Mouse (Mus musculus) hindbrain, embryonic 14.5 days (tissue): ENCODE data around the gene Bcdin3d. TPM values are rescaled to one million over a fixed set of nuclear protein-coding genes. Genes with fewer than 3 reads are reported as not detected.

Experiments used
- ATAC-seq: fragments of 200-750 bp; cut with Nextera tagmentation; 2 replicates; pipeline ENCODE4 v1.8.0; 2017; ENCODE audit warnings: moderate number of reproducible peaks, mild to moderate bottlenecking, moderate TSS enrichment, moderate library complexity; ENCODE audit not compliant: low FRiP score
- DNase-seq: peaks from one replicate; pipeline ENCODE4 v3.0.0-alpha.2; 2015; ENCODE audit warnings: low spot score
- H3K27ac ChIP-seq: fragments of 300-500 bp; sonication (generic); 2 replicates; pipeline ENCODE4 v1.5.1; 2014; ENCODE audit warnings: mild to moderate bottlenecking, moderate library complexity
- H3K27me3 ChIP-seq: fragments of 300-500 bp; sonication (generic); 2 replicates; pipeline ENCODE4 v1.6.1; 2014; ENCODE audit warnings: mild to moderate bottlenecking, low read length, mixed read lengths; ENCODE audit not compliant: control insufficient read depth, insufficient read depth
- H3K36me3 ChIP-seq: fragments of 300-500 bp; sonication (generic); replicated peaks from 2 replicates; pipeline ENCODE4 v1.6.1; 2014; ENCODE audit not compliant: control insufficient read depth, insufficient read depth
- H3K4me1 ChIP-seq: fragments of 300-500 bp; sonication (generic); replicated peaks from 2 replicates; pipeline ENCODE4 v1.6.1; 2014; ENCODE audit warnings: antibody characterized with exemption, low read length, mixed read lengths; ENCODE audit not compliant: control insufficient read depth, insufficient read depth
- H3K4me2 ChIP-seq: fragments of 300-500 bp; sonication (generic); replicated peaks from 2 replicates; pipeline ENCODE4 v1.6.1; 2014; ENCODE audit warnings: mild to moderate bottlenecking, moderate library complexity
- H3K4me3 ChIP-seq: fragments of 300-500 bp; sonication (generic); replicated peaks from 2 replicates; pipeline ENCODE4 v1.5.1; 2014; ENCODE audit warnings: mild to moderate bottlenecking, low read length
- H3K9ac ChIP-seq: fragments of 300-500 bp; sonication (generic); 2 replicates; pipeline ENCODE4 v1.6.1; 2014
- H3K9me3 ChIP-seq: fragments of 300-500 bp; sonication (generic); 2 replicates; pipeline ENCODE4 v1.6.1; 2016; ENCODE audit warnings: low read length; ENCODE audit not compliant: control insufficient read depth
- WGBS: fragments of 180-500 bp; shearing (Covaris S2); extraction: QIAGEN DNeasy Blood & Tissue Kit; methylation state at CpG from one replicate; pipeline ENCODE4 v1.1.7; 2014; 5-methylcytosine and 5-hydroxymethylcytosine counted together
- polyA plus RNA-seq: library from polyadenylated mRNA; unstranded; fragments of >200 nt; fragmentation: Nextera tagmentation; extraction: Ambion mirVana; gene quantifications from 2 replicates; pipeline ENCODE4 v1.2.1, GENCODE M21; 2014

The Bcdin3d gene
- polyA plus RNA-seq, 1 experiment from 2014 or later: 19.6 TPM

GRCm38 (mm10) chr15:99421152-99421551 is 53.4 kb downstream of the Bcdin3d start:
- H3K4me3 ChIP-seq: no peak overlapping the region
- no peaks in the 10 kb centered on the region for H3K9me3 ChIP-seq
- peak overlapping the region; percentile 44 for H3K27ac ChIP-seq
- peaks cover 42% of the 10 kb centered on the region for H3K36me3 ChIP-seq
- H3K4me1 ChIP-seq: peaks cover 10% of the 10 kb centered on the region
- H3K27me3 ChIP-seq: no peaks in the 10 kb centered on the region
- WGBS: 81% methylated on average over 9 of the region's 9 CpGs
- 0 out of 2 replicates have a peak overlapping the region, but pooled peaks have one; percentile 40 for H3K4me2 ChIP-seq
- no peak for DNase-seq
- no peak overlapping the region for H3K9ac ChIP-seq
- ATAC-seq: no peak

DNA sequence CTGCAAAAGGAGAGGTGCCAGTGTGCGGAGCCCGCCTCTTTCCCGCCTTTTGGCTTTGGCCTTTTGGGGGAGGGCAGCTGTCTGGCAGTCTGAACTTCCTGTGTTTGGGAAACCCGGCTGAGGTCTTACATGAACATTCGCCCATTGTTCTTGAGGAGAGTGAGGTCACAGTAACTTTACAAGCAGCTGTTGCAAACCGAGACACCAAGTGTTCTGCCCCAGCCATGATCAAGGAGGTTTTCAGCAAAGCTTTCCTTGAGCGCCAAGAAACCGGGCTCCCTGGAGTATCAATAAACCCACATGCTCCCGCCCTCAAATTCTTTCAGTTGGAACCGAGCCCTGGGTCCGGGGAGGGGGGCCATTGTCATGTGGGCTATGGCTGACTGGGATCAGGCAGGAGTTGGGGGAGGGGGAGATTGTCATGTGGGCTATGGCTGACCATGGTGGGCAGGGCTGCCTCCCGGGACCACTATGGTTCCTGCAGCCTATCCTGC is 54.0 kb downstream of the Bcdin3d start:
- Histone ChIP-seq H3K27me3 (no peaks in the 10 kb centered on the region), H3K9ac (no peak overlapping the region), H3K27ac (peak overlapping the region; percentile 44), H3K4me2 (peak overlapping the region; percentile 40), H3K4me1 (peaks cover 10% of the 10 kb centered on the region), H3K36me3 (peaks cover 36% of the 10 kb centered on the region), H3K4me3 (no peak overlapping the region), H3K9me3 (no peaks in the 10 kb centered on the region)
- peak; percentile 52; the same call in 1 of the 2 replicates for ATAC-seq
- 3% methylated on average over 12 of the region's 12 CpGs for WGBS
- DNase-seq: peak; percentile 73

DNA sequence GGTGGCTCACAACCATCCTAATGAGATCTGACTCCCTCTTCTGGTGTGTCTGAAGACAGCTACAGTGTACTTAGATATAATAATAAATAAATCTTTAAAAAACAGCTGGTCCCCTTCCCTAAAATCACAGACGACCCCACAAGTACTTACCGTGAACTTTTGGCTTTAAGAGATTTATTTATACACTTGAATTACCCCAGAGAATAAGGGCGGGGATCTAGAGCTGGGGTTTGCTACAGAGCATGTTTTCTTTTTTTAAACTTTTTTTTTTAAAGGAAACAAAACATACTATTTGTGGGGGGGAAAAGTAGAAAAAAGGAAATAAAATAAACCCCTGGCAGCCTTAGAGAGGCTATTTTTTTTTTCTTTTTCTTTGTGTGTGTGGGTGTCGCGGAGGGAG is 54.4 kb downstream of the Bcdin3d start:
- DNase-seq (no peak), ATAC-seq (no peak)
- H3K9ac ChIP-seq: no peak overlapping the region
- no peak overlapping the region for H3K4me3 ChIP-seq
- H3K27me3 ChIP-seq: no peaks in the 10 kb centered on the region
- H3K4me1 ChIP-seq: peaks cover 10% of the 10 kb centered on the region
- peaks cover 32% of the 10 kb centered on the region for H3K36me3 ChIP-seq
- 22% methylated on average over 5 of the region's 5 CpGs for WGBS
- H3K27ac ChIP-seq: peak overlapping the region; percentile 44
- H3K4me2 ChIP-seq: peak overlapping the region; percentile 40
- H3K9me3 ChIP-seq: no peaks in the 10 kb centered on the region

Other genes starting within 250 kb of the Bcdin3d start
- 0.81 and 0.96 TPM in 2 replicates for gene Kcnh3, start 249.9 kb downstream of the Bcdin3d start, polyA plus RNA-seq
- 200 and 205 TPM in 2 replicates for gene Mcrs1, start 222.8 kb downstream of the Bcdin3d start, polyA plus RNA-seq
- gene Prpf40b, start 179.6 kb downstream of the Bcdin3d start, polyA plus RNA-seq: 84.7 and 89.6 TPM in 2 replicates
- 0.39 and 0.81 TPM in 2 replicates for gene Fam186b, start 178.8 kb downstream of the Bcdin3d start, polyA plus RNA-seq
- gene Fmnl3, start 104.2 kb downstream of the Bcdin3d start, polyA plus RNA-seq: 9.0 and 9.2 TPM in 2 replicates
- 262 and 272 TPM in 2 replicates for gene Tmbim6, start 81.8 kb downstream of the Bcdin3d start, polyA plus RNA-seq
- gene Nckap5l, start 17.0 kb downstream of the Bcdin3d start, polyA plus RNA-seq: 16.2 and 19.3 TPM in 2 replicates
- 32.0 and 44.4 TPM in 2 replicates for gene Faim2, start 53.4 kb upstream of the Bcdin3d start, polyA plus RNA-seq
- gene Aqp2, start 104.3 kb upstream of the Bcdin3d start, polyA plus RNA-seq: not detected in 2 replicates
- 0.42 and 1.4 TPM in 2 replicates for gene Aqp5, start 116.1 kb upstream of the Bcdin3d start, polyA plus RNA-seq
- 0.77 and 1.2 TPM in 2 replicates for gene Aqp6, start 126.7 kb upstream of the Bcdin3d start, polyA plus RNA-seq
- 44.9 and 51.3 TPM in 2 replicates for gene Racgap1, start 176.9 kb upstream of the Bcdin3d start, polyA plus RNA-seq
- gene Asic1, start 195.6 kb upstream of the Bcdin3d start, polyA plus RNA-seq: 49.7 and 51.7 TPM in 2 replicates
- gene Smarcd1, start 227.4 kb upstream of the Bcdin3d start, polyA plus RNA-seq: 93.2 and 107 TPM in 2 replicates
- not detected in 2 replicates for gene Gm17349, start 230.8 kb upstream of the Bcdin3d start, polyA plus RNA-seq
- gene Gpd1, start 242.8 kb upstream of the Bcdin3d start, polyA plus RNA-seq: 2.0 and 2.2 TPM in 2 replicates